Mouse (Mus musculus) testis, adult 10 weeks (tissue): Measurements from ENCODE around the gene Gmnc. TPM values are rescaled to one million over a fixed set of nuclear protein-coding genes. Genes with fewer than 3 reads are reported as not detected.

Source experiments
- polyA plus RNA-seq: library from polyadenylated mRNA; stranded (reverse); fragments of 350-450 nt; fragmentation: Illumina TruSeq; extraction: RNeasy Lipid Tissue Mini Kit (QIAGEN cat#74804); gene quantifications from one replicate; pipeline ENCODE4 v1.2.3, GENCODE M21; 2014; ENCODE audit warnings: low read depth, low replicate concordance

Gene Gmnc
- 0.85 TPM for polyA plus RNA-seq

DNA sequence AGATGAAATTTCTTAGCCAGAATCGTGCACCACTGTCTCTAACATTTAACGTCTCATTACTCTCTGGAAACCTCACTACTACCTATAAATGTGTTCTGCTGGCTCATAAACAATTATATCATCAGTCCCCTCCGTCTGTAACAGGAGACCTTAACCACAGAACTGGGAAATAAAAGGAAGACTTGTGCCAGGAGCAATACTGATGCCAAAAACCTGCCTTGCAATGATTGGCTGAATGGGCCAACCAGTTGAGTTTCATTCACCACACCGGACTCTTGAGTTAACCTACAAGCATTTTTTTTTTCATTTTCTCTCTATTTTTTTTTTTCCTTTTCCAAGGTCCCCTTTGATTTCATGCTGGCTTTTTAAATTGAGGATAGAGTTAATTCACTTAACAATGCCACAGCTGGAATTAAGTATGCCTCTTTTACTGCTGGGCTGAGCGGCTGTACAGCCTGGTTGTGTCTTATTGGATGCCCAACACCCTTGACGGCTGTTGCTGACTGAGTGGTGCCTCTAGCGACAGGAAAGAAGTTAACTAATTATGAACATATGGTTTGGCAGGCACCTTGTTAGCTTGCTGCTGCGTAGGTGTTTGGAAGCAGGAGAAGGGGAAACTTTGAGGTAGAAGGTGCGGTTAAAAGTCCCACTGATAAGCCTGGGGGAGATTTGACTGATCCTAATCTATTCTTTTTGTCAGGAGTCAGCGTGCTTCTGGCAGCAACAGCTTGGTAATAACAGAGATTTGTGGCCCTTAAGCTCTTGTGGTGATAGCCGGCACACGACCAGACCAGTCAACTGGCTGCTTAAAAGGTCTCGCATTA, at the start of gene Gmnc:
Gene Gmnc (minus strand): TSS at position 176 of the 824 bp plus-strand sequence.

